Mouse (Mus musculus) intestine, embryonic 16.5 days (tissue): ENCODE data around the gene Gm10142. TPM values are rescaled to one million over a fixed set of nuclear protein-coding genes. Genes with fewer than 3 reads are reported as not detected.
"Not testable (repeated sequence)": the region's sequence is repeated elsewhere in the genome, so short reads cannot be mapped to it uniquely, and the experiment has no call there.

ENCODE experiments used
- ATAC-seq: fragments of 200-750 bp; cut with Nextera tagmentation; 2 replicates; pipeline ENCODE4 v1.8.0; 2017; ENCODE audit warnings: moderate TSS enrichment, moderate library complexity
- H3K27ac ChIP-seq: fragments of 300-500 bp; sonication (generic); 2 replicates; pipeline ENCODE4 v1.5.1; 2014; ENCODE audit warnings: mild to moderate bottlenecking, low read length
- H3K27me3 ChIP-seq: fragments of 300-500 bp; sonication (generic); replicated peaks from 2 replicates; pipeline ENCODE4 v1.6.1; 2014; ENCODE audit warnings: low read length, control low read depth, mixed read lengths; ENCODE audit not compliant: control insufficient read depth, insufficient read depth
- H3K36me3 ChIP-seq: fragments of 300-500 bp; sonication (generic); 2 replicates; pipeline ENCODE4 v1.6.1; 2014; ENCODE audit warnings: low read length, control low read depth; ENCODE audit not compliant: control insufficient read depth, insufficient read depth
- H3K4me1 ChIP-seq: fragments of 300-500 bp; sonication (generic); 2 replicates; pipeline ENCODE4 v1.6.1; 2014; ENCODE audit warnings: low read length, control low read depth, mixed read lengths; ENCODE audit not compliant: control insufficient read depth, insufficient read depth
- H3K4me2 ChIP-seq: fragments of 300-500 bp; sonication (generic); 2 replicates; pipeline ENCODE4 v1.6.1; 2014; ENCODE audit warnings: low read depth, low read length, control low read depth
- H3K4me3 ChIP-seq: fragments of 300-500 bp; sonication (generic); 2 replicates; pipeline ENCODE4 v1.5.1; 2014; ENCODE audit warnings: mild to moderate bottlenecking, low read length
- H3K9ac ChIP-seq: fragments of 300-500 bp; sonication (generic); 2 replicates; pipeline ENCODE4 v1.6.1; 2014; ENCODE audit warnings: low read depth, low read length
- H3K9me3 ChIP-seq: fragments of 300-500 bp; sonication (generic); 2 replicates; pipeline ENCODE4 v1.6.1; 2016; ENCODE audit warnings: low read length, control low read depth; ENCODE audit not compliant: control insufficient read depth
- WGBS: fragments of 180-500 bp; shearing (Covaris S2); extraction: QIAGEN DNeasy Blood & Tissue Kit; methylation state at CpG from one replicate; pipeline ENCODE4 v1.1.7; 2014; 5-methylcytosine and 5-hydroxymethylcytosine counted together
- polyA plus RNA-seq: library from polyadenylated mRNA; unstranded; fragments of >200 nt; fragmentation: Nextera tagmentation; extraction: Ambion mirVana; gene quantifications from 2 replicates; pipeline ENCODE4 v1.2.1, GENCODE M21; 2015

Gene Gm10142
- polyA plus RNA-seq, 1 experiment from 2014 or later, result not detected

DNA sequence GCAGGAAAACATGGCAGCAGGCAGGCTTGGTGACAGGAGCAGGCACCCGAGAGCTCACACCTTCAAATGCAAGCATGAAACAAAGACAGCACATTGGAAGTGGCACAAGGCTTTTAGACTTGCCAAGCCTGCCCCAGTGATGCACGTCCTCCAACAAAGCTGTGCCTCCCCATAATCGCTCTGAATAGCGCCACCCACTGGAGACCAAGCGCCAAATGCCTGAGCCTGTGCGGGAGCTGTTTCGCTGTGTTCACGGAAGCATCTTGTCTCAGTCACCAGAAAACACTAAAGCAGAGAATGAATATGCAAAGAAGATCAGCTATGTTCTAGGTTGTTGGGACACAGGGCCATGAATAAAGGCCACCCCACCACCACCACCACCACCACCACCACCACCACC is 9.2 kb downstream of the Gm10142 start:
- no peaks in the 10 kb centered on the region for H3K9me3 ChIP-seq
- no peak overlapping the region for H3K4me2 ChIP-seq
- H3K4me3 ChIP-seq, result no peak overlapping the region
- no peak for ATAC-seq
- no peak overlapping the region for H3K9ac ChIP-seq
- H3K27ac ChIP-seq, result no peak overlapping the region
- H3K36me3 ChIP-seq, result no peaks in the 10 kb centered on the region
- H3K27me3 ChIP-seq, result no peaks in the 10 kb centered on the region
- 70% methylated on average over 8 of the region's 8 CpGs for WGBS
- no peaks in the 10 kb centered on the region for H3K4me1 ChIP-seq

DNA sequence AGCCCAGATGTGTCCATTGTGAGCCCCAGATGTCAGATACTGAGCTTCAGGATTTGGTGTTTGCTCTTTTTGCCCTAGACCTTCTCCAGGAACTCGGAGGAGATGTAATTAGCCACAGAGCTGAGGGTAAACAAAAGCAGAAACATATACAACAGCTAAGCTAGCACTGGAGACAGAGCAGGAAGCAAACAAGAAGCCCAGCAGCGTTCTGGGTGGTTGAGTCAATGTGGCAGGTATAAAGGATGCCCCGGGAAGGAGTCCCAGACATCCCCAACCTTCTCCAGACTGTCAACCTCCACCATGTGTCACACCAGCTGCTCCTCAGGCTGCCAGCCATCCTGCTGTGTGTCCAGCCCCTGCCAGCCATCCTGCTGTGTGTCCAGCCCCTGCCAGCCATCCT is 10.6 kb downstream of the Gm10142 start, which contains the start of gene Gm10100:
TSS of gene Gm10100 (plus strand) at position 301 of the 400 bp plus-strand sequence.
- no peaks in the 10 kb centered on the region for H3K36me3 ChIP-seq
- no peak for ATAC-seq
- WGBS, result 31% methylated on average over 3 of the region's 3 CpGs
- H3K4me1 ChIP-seq, result no peaks in the 10 kb centered on the region
- H3K9me3 ChIP-seq, result no peaks in the 10 kb centered on the region
- no peak within 1 kb of the TSS for H3K27ac ChIP-seq
- H3K4me3 ChIP-seq, result no peak within 1 kb of the TSS
- H3K27me3 ChIP-seq, result no peaks in the 10 kb centered on the region
- no peak within 1 kb of the TSS for H3K9ac ChIP-seq
- H3K4me2 ChIP-seq, result no peak within 1 kb of the TSS

DNA sequence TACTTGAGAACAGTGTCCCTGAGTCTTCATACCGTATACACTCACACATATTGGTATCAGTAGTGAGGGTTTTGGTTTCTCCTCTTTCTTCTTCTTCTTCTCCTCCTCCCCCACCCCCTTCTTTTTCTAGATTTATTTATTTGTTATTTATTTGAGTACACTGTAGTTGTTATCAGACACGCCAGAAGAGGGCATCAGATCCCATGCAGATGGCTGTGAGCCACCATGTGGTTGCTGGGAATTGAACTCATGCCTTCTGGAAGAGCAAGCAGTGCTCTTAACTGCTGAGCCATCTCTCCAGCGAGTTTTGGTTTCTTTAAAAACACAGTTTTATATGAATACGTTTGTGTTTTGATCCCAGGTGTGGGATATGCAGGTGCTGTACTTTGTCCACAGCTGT is 12.7 kb downstream of the Gm10142 start:
- H3K9me3 ChIP-seq, result no peaks in the 10 kb centered on the region
- no peak overlapping the region for H3K4me3 ChIP-seq
- H3K4me1 ChIP-seq, result no peaks in the 10 kb centered on the region
- H3K27me3 ChIP-seq, result no peaks in the 10 kb centered on the region
- H3K36me3 ChIP-seq, result no peaks in the 10 kb centered on the region
- no peak overlapping the region for H3K27ac ChIP-seq
- no peak overlapping the region for H3K4me2 ChIP-seq
- ATAC-seq, result no peak
- WGBS, result 59% methylated on average over 4 of the region's 4 CpGs
- H3K9ac ChIP-seq, result no peak overlapping the region

DNA sequence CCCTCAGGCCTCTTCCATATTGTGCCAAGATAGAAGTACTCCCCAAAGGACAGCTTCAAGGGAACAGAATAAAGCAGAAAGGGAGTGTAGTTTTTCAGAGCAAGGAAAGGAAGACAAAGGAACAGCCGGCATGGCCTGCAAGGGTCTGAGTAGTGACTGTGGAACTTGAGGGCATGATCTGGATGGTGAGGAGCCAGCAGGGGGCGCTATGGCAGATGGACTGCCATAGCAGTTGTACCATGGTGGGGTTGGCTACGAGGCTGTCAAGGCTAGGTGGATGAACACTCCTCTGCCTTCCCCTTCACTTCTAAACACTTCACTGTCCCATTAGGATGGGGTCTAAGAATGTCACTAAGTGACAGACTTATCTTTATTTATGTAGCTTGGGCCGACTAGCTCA is 13.6 kb downstream of the Gm10142 start:
- ATAC-seq, result no peak
- no peak overlapping the region for H3K4me2 ChIP-seq
- no peak overlapping the region for H3K27ac ChIP-seq
- H3K4me3 ChIP-seq, result no peak overlapping the region
- WGBS, result 49% methylated on average over 4 of the region's 4 CpGs
- no peaks in the 10 kb centered on the region for H3K9me3 ChIP-seq
- H3K9ac ChIP-seq, result no peak overlapping the region
- no peaks in the 10 kb centered on the region for H3K36me3 ChIP-seq
- H3K4me1 ChIP-seq, result no peaks in the 10 kb centered on the region
- no peaks in the 10 kb centered on the region for H3K27me3 ChIP-seq

DNA sequence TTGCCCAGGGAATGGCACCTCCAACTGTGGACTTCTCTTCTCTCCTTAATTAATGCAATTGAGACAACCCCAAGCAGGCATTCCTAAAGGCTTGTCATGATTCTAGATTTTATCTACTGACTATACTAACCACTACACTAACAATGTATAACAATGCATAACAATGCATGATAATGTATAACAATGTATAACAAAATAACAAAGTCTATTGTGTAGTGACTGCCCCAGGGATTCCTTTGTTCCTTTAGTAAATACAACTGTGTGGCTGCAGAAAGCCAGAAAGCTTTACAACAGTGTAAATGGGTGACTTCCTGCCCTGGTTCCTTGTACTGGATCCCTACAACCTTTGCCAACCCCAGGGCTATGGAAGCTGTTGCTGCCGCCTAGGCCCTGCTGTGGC is 20.3 kb downstream of the Gm10142 start:
- 91% methylated on average over 1 of the region's 1 CpGs for WGBS
- ATAC-seq, result no peak

DNA sequence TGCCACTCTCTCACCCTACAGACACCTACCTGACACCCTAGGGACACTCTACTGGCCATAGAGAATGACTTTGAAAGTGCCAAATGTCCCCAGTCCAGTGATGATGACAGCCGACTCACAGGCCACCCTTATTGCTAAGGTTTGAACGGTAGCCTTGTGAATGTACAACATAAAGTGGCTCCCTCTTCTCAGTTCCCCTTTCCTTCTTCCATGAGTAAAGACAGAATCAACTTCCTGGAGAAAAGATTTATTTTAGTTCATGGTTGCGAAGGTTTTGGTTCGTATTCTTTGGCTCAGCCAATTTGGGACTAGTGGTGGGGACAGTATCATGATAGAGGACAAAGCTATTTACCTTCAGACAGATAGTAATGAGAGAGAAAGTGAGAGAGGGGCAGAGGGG is 23.3 kb downstream of the Gm10142 start:
- H3K4me2 ChIP-seq, result no peak overlapping the region
- no peak overlapping the region for H3K27ac ChIP-seq
- H3K9ac ChIP-seq, result no peak overlapping the region
- 81% methylated on average over 4 of the region's 4 CpGs for WGBS
- H3K4me1 ChIP-seq, result no peaks in the 10 kb centered on the region
- no peak for ATAC-seq
- H3K27me3 ChIP-seq, result no peaks in the 10 kb centered on the region
- no peak overlapping the region for H3K4me3 ChIP-seq
- H3K9me3 ChIP-seq, result peaks cover 3% of the 10 kb centered on the region; the same call in 1 of the 2 replicates
- H3K36me3 ChIP-seq, result no peaks in the 10 kb centered on the region

More for the DNA sequence above, 20.3 kb downstream of the Gm10142 start:
- no peak overlapping the region for H3K4me3 ChIP-seq
- H3K4me2 ChIP-seq, result no peak overlapping the region
- no peaks in the 10 kb centered on the region for H3K27me3 ChIP-seq
- H3K4me1 ChIP-seq, result no peaks in the 10 kb centered on the region
- H3K27ac ChIP-seq, result no peak overlapping the region
- H3K9ac ChIP-seq, result no peak overlapping the region
- H3K9me3 ChIP-seq, result peaks cover 3% of the 10 kb centered on the region; the same call in 1 of the 2 replicates
- H3K36me3 ChIP-seq, result no peaks in the 10 kb centered on the region

DNA sequence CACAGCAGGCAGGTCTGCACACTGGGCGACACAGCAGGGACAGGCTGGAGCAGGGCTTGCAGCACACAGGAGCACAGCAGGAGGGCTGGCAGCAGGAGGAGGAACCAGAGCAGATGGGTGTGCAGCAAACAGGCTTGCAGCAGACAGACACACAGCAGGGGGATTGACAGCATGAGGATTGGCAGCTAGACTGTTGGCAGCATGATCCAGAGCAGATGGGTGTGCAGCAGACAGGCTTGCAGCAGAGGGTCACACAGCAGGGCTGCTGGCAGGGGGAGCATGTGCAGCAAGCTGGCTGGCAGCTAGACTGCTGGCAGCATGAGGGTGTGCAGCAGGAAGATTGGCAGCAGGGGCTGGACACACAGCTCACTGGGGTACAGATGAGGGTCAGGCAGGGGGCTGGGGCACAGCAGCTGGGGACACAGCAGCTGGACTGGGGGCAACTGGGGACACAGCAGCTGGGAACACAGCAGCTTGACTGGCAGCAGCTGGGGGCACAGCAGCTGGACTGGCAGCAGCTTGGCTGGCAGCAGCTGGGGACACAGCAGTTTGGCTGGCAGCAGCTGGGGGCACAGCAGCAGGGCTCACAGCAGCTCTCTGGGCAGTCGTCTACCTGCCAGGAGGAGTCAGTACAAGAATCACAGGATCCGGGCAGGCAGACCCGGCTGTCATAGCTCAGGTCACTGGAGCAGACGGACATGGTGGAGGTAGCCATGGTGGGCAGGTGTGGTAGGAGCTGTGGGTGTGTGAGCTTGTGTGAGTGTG is 26.5 kb downstream of the Gm10142 start, which contains the start of gene Gm18596:
TSS of gene Gm18596 (minus strand) at position 715 of the 765 bp plus-strand sequence.
- H3K36me3 ChIP-seq, H3K4me3 ChIP-seq, H3K9me3 ChIP-seq, H3K4me2 ChIP-seq, H3K27ac ChIP-seq, ATAC-seq, H3K9ac ChIP-seq, H3K27me3 ChIP-seq, H3K4me1 ChIP-seq: not testable (repeated sequence)
- 60% methylated on average over 4 of the region's 5 CpGs for whole genome bisulfite sequencing

DNA sequence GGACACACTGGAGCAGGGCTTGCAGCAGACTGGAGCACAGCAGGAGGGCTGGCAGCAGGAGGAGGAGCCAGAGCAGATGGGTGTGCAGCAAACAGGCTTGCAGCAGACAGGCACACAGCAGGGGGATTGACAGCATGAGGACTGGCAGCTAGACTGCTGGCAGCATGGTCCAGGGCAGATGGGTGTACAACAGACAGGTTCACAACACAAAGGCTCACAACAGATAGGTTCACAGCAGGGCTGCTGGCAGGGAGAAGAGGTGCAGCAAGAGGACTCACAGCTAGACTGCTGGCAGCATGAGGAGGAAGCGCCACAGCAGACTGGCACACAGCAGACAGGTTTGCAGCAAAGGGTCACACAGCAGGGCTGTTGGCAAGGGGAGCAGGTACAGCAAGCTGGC is 35.1 kb downstream of the Gm10142 start:
- not testable (repeated sequence) for H3K4me1 ChIP-seq, H3K4me3 ChIP-seq, H3K9ac ChIP-seq, H3K27me3 ChIP-seq, H3K9me3 ChIP-seq, H3K4me2 ChIP-seq, ATAC-seq, H3K27ac ChIP-seq, H3K36me3 ChIP-seq
- 62% methylated on average over 1 of the region's 1 CpGs for WGBS

DNA sequence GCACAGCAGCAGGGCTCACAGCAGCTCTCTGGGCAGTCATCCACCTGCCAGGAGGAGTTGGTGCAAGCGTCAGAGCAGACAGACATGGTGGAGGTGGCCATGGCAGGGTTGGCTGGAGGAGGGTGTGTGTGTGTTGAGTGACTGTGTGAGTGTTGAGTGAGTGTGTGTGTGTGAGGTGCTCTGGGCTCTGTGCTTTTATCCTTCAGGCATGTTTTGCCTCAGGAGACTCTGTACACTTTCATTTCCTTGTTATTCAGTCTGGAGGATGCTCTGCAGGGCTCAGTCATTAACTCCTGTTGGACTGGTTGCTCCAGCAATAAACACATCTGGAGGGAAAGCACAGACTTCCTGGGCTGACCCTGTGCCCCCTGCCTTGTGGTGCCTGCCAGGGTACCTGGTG is 35.6 kb downstream of the Gm10142 start, which contains the start of gene Gm9736:
TSS of gene Gm9736 (minus strand) at position 101 of the 400 bp plus-strand sequence.
- ATAC-seq, H3K9ac ChIP-seq, H3K4me2 ChIP-seq, H3K4me1 ChIP-seq, H3K27me3 ChIP-seq, H3K9me3 ChIP-seq, H3K4me3 ChIP-seq, H3K27ac ChIP-seq, H3K36me3 ChIP-seq: not testable (repeated sequence)
- 75% methylated on average over 1 of the region's 1 CpGs for WGBS

DNA sequence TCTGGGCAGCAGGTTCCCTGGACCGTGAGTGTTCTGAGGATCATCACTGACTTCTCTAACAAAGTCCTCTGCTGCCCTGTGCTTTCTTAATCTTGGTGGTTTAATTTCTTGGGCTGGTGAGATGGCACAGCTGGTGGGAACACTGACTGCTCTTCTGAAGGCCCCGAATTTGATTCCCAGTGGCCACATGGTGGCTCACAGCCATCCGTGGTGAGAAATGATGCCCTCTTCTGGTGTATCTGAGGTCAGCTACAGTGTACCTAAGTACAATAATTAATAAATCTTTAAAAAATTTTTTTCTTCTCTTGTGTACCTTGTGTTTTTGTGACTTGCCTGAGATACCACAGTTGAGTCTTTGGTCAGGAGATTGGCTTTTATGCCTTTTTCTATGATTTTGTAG is 36.7 kb downstream of the Gm10142 start:
- H3K4me2 ChIP-seq, H3K4me3 ChIP-seq, H3K9me3 ChIP-seq, H3K27ac ChIP-seq, H3K27me3 ChIP-seq, H3K9ac ChIP-seq, H3K36me3 ChIP-seq, ATAC-seq, H3K4me1 ChIP-seq: not testable (repeated sequence)
- WGBS, result 56% methylated on average over 3 of the region's 3 CpGs
